Mouse (Mus musculus) urinary bladder, postnatal 10 days (tissue): Measurements from ENCODE around the gene Cyb5d1.

Source experiments
- DNase-seq: peaks from one replicate; pipeline ENCODE4 v3.0.0; 2022; ENCODE audit warnings: low spot score

Cyb5d1 gene

DNA sequence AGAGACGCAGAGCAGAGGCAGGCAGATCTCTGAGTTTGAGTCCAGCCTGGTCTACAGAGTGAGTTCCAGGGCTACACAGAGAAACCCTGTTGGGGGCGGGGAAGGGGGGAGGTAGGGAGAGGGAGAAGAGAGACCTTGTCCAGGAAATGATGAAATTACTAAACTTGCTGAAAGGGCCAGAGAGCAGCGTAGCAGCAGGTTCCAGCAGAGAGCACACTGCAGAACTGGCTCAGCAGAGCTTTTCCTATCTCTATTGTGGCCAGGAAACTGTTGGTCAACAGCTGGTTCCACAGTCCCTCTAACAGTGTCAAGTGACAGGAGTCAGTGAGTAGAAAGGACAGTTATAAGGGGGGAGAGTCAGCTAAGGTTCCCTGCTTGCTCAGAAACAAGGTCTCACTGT is 15.8 kb downstream of the Cyb5d1 start:
- no peak for DNase-seq

DNA sequence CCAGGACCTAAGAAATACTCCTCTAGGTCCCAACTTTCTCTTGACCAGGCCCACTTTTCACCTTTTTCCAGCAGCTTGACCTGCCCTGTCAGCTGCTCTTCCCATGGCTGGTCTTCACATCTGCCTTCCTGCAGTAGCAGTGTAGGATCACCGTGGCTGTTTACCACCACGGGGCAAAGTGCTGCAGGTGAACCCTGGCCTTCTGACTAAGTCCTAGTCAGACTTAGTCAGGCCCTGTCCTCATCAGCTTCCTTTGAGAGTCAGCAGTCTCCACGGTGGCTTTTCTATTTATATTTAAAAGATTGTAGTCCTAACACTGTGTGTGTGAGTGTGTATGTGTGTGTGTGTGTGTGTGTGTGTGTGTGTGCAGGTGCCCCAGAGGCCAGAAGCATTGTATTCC is 17.7 kb downstream of the Cyb5d1 start:
- DNase-seq: no peak

GRCm38 (mm10) chr11:69375646-69376045 is 19.8 kb downstream of the Cyb5d1 start:
- no peak for DNase-seq

DNA sequence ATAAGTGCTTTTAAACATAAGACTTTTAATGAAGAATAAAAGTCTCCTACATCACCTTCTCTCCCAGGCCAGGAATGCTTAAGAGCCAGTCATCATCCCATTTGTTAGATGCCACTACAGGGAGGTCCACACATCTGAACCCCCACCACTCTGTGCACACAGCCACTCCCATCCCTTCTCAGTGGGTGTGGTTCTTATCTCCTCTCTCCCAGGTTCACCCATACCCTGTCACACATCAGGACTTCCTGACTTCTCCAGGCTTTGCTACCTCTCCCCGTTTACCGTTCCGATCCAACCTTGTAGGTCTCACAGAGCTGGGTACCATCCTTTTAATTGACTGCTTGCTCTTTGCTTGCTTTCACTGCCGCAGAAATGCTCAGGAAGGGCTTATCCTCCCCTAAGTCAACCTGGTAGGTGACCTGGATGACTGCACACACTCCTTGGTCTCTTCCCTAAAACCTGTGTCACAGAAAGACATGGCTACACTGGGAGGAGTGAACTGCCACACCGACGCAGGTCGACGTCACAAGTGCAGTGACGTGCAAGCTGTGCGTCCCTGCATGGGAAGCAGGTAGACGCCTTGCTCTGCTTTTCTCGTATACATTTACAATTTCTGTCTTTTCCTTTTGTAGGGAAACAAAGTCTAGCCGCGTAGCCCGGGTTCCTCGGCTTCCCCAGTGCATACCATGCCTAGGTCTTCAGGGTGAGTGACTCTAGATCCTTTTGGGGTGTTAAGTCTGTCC is 22.0 kb downstream of the Cyb5d1 start:
- DNase-seq: no peak

- DNase-seq: no peak
Measured at GRCm38 (mm10) chr11:69372780-69373170, 22.7 kb downstream of the Cyb5d1 start.

DNA sequence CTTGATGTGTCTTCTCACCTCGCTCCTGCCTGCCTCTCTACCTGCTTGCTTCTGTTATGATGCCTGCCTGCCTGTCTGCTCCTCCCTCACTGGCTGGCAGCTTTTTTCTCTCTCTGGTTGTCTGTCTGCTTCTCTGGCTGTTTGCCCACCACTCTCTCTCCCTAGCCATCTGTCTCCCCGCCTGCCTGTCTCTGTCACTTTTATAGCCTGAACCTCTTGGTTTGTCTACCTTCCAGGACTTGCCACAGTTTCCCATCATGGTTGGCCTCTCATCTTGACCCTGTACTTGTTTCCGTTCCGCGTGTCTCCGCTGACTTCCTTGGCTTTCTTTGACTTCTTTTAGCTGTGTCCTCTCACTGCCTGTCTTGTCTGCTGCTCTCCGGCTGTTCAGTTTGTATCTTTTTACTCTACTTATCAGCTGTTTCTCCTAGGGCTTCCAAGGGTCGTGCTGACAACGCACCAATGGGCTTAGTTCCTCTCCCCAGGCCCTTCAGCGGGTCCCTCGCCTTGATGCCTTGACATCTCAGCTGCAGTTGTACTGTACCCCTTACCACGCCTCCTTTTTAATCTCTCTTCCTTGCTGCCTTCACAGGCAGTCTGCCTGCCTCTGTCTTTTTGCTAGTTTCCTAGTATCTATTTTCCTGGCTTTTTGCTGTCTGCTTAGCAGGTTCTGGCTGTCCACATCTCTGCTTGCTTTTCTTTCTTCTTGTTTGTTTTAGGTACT is 23.2 kb downstream of the Cyb5d1 start:
- no peak for DNase-seq

DNA sequence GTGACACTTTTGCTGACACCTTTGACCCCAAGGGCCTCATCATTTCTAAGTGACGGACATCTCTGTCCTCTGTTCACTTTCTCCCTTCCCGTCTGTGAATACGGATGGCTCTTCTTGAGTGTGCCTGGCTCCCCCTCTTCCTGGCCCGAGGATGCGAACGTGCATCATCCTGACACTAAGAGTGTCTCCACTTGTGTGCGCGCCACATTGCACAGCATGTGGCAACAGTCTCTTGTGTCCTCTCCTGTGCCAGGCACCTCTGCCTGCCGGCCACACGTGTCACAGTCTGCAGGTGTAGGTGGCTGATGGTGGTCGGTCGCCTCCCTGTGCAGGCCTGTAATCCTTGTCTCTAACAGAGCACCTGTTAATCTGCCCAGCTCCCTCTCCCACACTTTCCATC is 23.8 kb downstream of the Cyb5d1 start:
- no peak for DNase-seq

DNA sequence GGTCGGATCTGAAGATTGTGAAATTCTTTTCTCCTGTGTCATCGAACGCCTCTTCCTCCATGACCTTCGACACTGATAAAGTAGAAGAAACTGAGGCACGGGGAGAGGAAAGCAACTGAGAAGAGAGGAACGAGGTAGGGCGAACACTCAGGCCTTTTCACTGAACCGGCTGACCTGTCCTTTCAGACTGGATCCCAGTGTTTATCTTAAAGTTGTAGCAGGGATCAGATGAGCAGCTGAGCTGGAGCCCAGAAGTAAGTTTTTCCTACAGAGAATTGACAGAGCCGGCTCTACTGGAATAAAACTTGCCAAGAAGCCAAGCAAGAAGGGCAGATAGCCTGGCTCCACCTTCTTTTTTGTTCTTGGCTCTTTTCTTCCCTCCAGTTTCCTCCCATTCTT is 24.6 kb downstream of the Cyb5d1 start:
- no peak for DNase-seq

GRCm38 (mm10) chr11:69369990-69370816 is 25.2 kb downstream of the Cyb5d1 start:
- DNase-seq: no peak

DNA sequence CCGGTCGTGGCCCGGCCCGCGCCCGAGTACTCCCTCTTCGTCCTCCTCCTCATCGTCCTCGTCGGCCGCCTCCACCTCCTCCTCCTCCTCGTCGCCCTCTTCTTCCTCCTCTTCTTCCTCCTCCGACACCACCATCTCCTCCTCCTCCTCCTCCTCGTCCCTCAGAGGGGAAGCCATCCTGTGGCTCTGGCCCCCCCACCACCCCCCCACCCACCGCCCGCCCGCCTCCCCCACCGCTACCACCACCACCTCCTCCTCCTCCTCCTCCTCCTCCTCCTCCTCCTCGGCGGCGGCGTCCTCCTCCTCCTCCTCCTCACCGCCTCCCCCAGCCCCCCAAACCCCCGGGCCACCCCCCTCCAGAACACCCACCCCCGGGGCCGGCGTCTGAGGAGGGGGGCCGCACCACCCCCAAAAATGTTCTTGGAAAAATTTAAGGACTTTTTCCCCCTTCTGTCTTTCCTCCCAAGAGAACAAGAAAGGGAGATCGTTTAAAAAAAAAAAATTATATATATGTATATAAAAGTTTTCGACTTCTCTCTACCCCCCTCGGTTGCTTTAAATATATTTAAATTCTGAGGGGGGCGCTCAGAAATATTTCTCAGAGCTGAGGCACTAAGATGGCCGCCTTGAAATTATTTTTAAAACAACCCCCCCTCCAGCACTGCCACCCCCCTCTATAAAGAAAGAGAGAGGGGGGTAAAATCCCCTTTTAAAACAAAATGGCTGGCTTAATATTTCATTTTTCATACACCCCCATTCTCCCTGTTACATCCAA is 26.0 kb downstream of the Cyb5d1 start, which contains the start of gene Chd3:
Gene Chd3 (minus strand): TSS at position 192 of the 775 bp plus-strand sequence.
- DNase-seq: no peak

DNA sequence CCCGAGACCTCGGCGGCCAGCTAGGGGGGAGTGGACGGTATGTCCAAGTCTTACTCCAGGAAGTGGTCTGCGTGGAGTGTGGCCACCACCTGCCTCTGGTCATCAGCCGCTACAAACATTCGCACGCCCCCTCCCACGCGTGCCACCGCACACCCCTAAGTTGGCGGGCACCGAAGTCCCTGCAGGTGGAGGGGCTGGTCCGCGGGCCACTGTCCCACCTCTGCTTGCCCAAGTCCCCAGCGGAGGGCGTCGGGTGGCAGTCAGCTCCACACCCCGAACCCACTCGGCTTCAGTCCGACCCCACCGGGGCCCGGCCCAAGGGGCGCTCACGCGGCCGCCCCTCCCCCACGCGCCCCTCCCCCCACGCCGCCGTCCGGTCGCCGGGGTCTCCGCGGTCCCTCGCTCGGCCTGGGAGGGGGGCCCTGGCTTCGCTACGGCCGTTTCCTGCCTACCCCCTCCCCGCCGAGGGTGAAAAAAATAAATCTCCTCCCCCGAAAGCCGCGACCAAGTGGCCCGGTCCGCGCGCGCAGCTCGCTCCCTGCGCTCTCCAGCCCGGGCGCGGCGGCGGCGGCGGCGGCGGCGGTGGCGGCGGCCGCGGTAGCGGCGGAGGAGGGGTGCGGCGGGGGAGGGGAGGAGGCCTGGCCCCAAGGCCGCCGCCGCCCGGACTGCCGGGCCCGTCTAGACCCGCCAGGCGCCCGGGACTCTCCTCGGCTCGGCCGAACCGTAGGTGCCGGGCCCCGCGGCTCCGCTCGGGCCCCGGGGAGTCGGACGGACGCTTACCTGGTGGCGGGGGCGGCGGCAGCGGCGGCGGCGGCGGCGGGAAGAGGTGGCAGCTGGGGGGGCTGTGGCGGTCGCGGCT is 26.8 kb downstream of the Cyb5d1 start:
- DNase-seq: no peak

GRCm38 (mm10) chr11:69367616-69368355 is 27.6 kb downstream of the Cyb5d1 start:
- no peak for DNase-seq

DNA sequence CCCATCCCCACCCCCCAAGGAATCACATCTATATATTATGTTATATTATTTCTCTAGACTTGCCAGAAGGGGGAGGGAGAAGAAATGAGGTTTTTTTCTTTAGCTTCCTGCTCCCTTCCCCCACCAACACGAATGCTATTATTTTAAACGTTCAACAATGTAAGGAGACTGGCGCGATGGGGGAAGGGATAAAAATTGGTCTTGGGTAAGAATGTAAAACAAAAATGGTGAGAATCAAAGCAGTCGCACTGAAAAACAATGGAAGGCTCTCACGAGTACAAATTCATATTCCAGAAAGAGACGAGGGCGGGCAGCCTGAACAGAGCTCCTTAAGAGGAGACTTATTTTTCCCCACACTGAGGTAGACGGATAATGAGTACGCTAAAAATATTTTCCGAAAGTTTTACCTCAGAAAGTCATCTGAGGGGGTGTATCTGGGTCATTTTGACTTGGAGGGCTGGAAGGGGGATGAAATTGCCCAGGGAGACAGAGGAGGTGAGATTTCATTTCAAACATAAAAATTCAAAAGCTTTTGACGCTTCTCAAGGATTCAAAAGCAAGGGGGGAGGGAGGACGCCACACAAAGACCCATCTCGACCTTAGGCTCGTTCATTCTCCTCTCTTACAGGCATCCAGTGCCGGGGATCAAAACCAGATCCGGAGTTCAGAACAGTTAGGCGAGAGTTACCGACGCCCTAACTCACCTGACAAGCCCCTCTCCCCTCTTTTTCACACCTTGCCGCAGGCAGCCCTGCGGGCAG is 28.4 kb downstream of the Cyb5d1 start:
- DNase-seq: no peak

- DNase-seq: peak; percentile 94
Measured at GRCm38 (mm10) chr11:69366157-69366854, 29.1 kb downstream of the Cyb5d1 start.

DNA sequence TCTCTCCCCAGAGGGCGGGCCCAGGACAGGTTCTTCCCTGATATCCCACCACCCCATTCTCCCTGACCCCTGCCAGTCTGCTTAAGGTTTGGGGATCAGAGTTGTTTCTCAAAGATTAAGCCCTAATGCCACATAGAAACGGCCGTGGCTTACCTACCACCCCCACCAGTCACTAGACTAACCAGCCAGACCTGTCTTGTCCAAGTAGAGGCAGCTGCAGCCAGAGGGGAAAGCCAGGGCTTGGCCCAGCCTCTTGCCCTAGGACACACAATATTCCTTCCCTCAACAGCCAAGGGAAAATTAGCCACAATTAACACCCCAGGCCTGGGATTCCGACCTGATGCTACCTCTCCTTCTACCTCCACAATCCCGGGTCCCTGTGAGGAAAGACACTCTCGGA is 29.7 kb downstream of the Cyb5d1 start:
- no peak for DNase-seq

GRCm38 (mm10) chr11:69364910-69365309 is 30.5 kb downstream of the Cyb5d1 start:
- DNase-seq: peak; percentile 79

DNA sequence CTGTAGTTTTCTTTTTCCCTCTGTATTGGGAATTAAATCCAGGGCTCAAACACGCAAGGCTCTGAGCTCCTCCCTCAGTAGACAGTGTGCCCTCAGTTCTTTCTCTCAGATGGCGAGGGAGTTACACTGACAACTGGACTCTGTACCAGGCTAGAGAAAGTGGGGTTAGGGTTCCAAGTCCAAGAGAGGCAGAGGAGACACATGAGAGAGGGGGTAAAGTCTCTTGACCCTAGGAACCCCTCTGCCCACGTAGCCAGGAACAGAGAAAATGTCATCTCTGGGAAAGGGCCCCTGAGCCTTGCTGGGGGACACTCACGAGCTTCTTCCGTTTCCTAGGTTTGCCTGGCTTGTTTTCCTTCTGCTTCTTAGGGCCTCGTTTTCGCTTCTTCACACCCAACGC is 31.1 kb downstream of the Cyb5d1 start:
- no peak for DNase-seq

DNA sequence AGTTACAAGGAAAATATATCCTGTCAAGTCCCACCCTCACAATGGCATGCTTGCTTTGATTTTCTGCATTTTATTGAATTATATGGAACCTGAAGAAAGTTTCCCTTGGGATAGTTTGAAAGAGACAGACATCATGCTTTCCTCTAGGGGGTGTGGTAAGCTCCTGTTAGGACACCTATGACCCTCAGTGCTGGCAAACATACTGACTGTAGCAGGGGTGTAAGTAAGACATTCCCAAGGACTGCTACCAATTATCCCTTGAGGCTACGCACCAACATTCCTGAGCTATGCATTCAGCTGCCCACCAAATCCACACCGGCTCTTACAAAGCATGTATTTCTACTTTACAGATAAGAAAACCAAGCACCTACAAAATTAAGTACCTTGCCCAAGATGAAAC is 33.0 kb downstream of the Cyb5d1 start:
- no peak for DNase-seq

DNA sequence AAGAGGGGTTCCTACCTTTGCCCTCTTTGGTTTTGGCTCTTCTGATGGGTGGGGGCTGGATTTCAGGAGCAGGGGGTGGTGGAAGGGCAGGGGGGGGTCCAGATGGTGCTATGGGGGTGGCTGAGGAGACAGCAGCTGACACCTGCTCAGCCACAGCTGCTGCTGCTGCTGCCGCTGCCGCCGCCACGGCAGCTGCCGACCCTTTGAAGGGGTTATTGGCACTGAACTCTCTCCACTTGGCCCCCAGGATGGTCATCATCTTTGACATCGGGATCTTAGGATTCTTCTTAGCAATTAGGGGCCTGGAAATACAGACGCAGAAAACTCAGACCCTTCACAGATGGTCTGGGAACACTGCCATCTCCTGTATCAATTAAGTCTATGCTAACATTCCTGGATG is 33.4 kb downstream of the Cyb5d1 start:
- DNase-seq: no peak
